ENCODE assay signal across 15 mouse cellular contexts in genomic region chr8:127962862-127963261, GRCm38 (mm10).
A peak's percentile ranks its signal among the peaks of the same experiment; 100 is the strongest.
DNase-seq lines count a peak whose midpoint lies in the region; ATAC-seq and TF ChIP-seq lines count a peak whose summit lies in the region.
"Had no signal": no experiment of that assay in that cellular context is flagged by ENCODE, and none has a peak within 500 bp of the region (broad histone marks: within the 10 kb centered on the region; RNA-seq: fewer than 3 reads in every experiment).

No protein-coding gene starts in this region.

- TF ChIP-seq EP300 in lung, postnatal 0 days (IDR thresholded peaks at IDR 0.05), result peak; percentile 52; the same call in 1 of the 2 replicates

- POLR2A ChIA-PET in Patski (lab: Charles Lee), result no interaction called here

- CTCF ChIA-PET in Patski (lab: Charles Lee), result no interaction called here

- no peak overlapping the region for H3K4me2 ChIP-seq in lung, postnatal 0 days (replicated peaks; ENCODE audit: low read depth, low read length)
- H3K4me2 ChIP-seq: neural tube, embryonic 13.5 days had no signal

- no peak overlapping the region for H3K27ac ChIP-seq in lung, postnatal 0 days (ENCODE audit: low read length)
- H3K27ac ChIP-seq: neural tube, embryonic 13.5 days had no signal

- H3K9ac ChIP-seq in lung, postnatal 0 days (replicated peaks; ENCODE audit: low read depth), result no peak overlapping the region
- H3K9ac ChIP-seq: neural tube, embryonic 13.5 days had no signal

- no peaks in the 10 kb centered on the region for H3K9me3 ChIP-seq in lung, postnatal 0 days (ENCODE audit: low read length)
- H3K9me3 ChIP-seq: megakaryocyte, embryonic 14.5 days; neural tube, embryonic 13.5 days had no signal

- in situ Hi-C loops in Patski (cut with MboI; ENCODE audit: low pct_unique_long_range_greater_than_20kb), result loop anchor here (10.0 kb wide), 1 partner anchor 402 kb away; no protein-coding TSS in a partner anchor

- no peak for TF ChIP-seq CTCF in lung, postnatal 0 days (IDR thresholded peaks at IDR 0.05)
- TF ChIP-seq CTCF in Patski (IDR thresholded peaks at IDR 0.05), result no peak

- H3K4me3 ChIP-seq in lung, postnatal 0 days (ENCODE audit: low read depth, low read length), result no peak overlapping the region
- H3K4me3 ChIP-seq: megakaryocyte, embryonic 14.5 days; neural tube, embryonic 13.5 days had no signal

- 0 out of 2 replicates have a peak, but pooled peaks cover 6% of the 10 kb centered on the region for H3K4me1 ChIP-seq in lung, postnatal 0 days (ENCODE audit: insufficient read depth, low read depth, low read length)

- no peaks in the 10 kb centered on the region for H3K36me3 ChIP-seq in lung, postnatal 0 days (ENCODE audit: insufficient read depth, low read length)
- H3K36me3 ChIP-seq: neural tube, embryonic 13.5 days had no signal

- 45% methylated on average over 1 of the region's 1 CpGs for WGBS in lung, postnatal 0 days

- no peaks in the 10 kb centered on the region for H3K27me3 ChIP-seq in lung, postnatal 0 days (replicated peaks; ENCODE audit: insufficient read depth, low read length)
- no peaks in the 10 kb centered on the region for H3K27me3 ChIP-seq in Patski
- H3K27me3 ChIP-seq: neural tube, embryonic 13.5 days had no signal

- ATAC-seq in lung, postnatal 0 days, result 0 out of 2 replicates have a peak, but pooled peaks have one; percentile 28
- no peak for ATAC-seq in Patski
- ATAC-seq in megakaryocyte progenitor cell, adult 5-6 weeks (replicated peaks; ENCODE audit: poor library complexity), result peak; percentile 79
- ATAC-seq: forebrain, embryonic 14.5 days; hindbrain, embryonic 16.5 days had no signal

- DNase-seq in lung, postnatal 0 days (ENCODE audit: low spot score), result peak; percentile 52
- no peak for DNase-seq in lung, postnatal 4 days
- peak; percentile 33 for DNase-seq in Patski (ENCODE audit: low read depth, low spot score)
- DNase-seq in neural tube, embryonic 10.5 days (ENCODE audit: extremely low spot score, low spot score), result no peak
- DNase-seq in right cerebral cortex, postnatal 36 days (ENCODE audit: low spot score in 2 of 2), result no peak
- no peak for DNase-seq in frontal cortex, postnatal 36 days (ENCODE audit: low spot score in 2 of 2)
- DNase-seq: adrenal gland, postnatal 25 days; cerebellum, adult 11-12 months; gastrocnemius, postnatal 25 days; right cerebral cortex, postnatal 4 days had no signal

Comparison
In these comparisons a context has a peak if more than half of its experiments do, and no peak if none do; other contexts are left out.
1. DNase-seq: peak in lung, postnatal 0 days (single experiment) and Patski (single experiment); none in lung, postnatal 4 days (0 of 2), neural tube, embryonic 10.5 days (single experiment), right cerebral cortex, postnatal 36 days (0 of 2) and frontal cortex, postnatal 36 days (0 of 2).